Mouse (Mus musculus) layer of hippocampus, adult 11-12 months (tissue): ENCODE results near the gene Phldb1.

ENCODE experiments used
- DNase-seq: peaks from one replicate; pipeline ENCODE4 v3.0.0; 2022; ENCODE audit warnings: low spot score

Gene Phldb1

GRCm38 (mm10) chr9:44708925-44709324 lies 26.1 kb downstream of the Phldb1 start:
- no peak for DNase-seq

GRCm38 (mm10) chr9:44708429-44708765 lies 26.6 kb downstream of the Phldb1 start:
- peak; percentile 49 for DNase-seq

- DNase-seq, result no peak
These were observed 27.1 kb downstream of the Phldb1 start for GRCm38 (mm10) chr9:44707749-44708428.

GRCm38 (mm10) chr9:44699730-44700129 lies 35.3 kb downstream of the Phldb1 start:
- DNase-seq, result no peak

- DNase-seq, result no peak
These were observed 35.8 kb downstream of the Phldb1 start for GRCm38 (mm10) chr9:44699196-44699595.

GRCm38 (mm10) chr9:44697866-44698265 lies 37.1 kb downstream of the Phldb1 start:
- no peak for DNase-seq

- no peak for DNase-seq
These were observed 41.9 kb downstream of the Phldb1 start for GRCm38 (mm10) chr9:44693071-44693470.

- peak; percentile 64 for DNase-seq
These were observed 43.1 kb downstream of the Phldb1 start for GRCm38 (mm10) chr9:44691671-44692520.

- DNase-seq, result no peak
These were observed 44.4 kb downstream of the Phldb1 start for GRCm38 (mm10) chr9:44690641-44691040.

GRCm38 (mm10) chr9:44688013-44688412 lies 47.0 kb downstream of the Phldb1 start:
- no peak for DNase-seq

GRCm38 (mm10) chr9:44686638-44687037 lies 48.4 kb downstream of the Phldb1 start:
- no peak for DNase-seq

GRCm38 (mm10) chr9:44685346-44686330 lies 49.4 kb downstream of the Phldb1 start:
- peak; percentile 71 for DNase-seq

GRCm38 (mm10) chr9:44683046-44683445 lies 52.0 kb downstream of the Phldb1 start:
- no peak for DNase-seq

- DNase-seq, result no peak
These were observed 55.4 kb downstream of the Phldb1 start for GRCm38 (mm10) chr9:44679565-44679964.

- DNase-seq, result no peak
These were observed 56.6 kb downstream of the Phldb1 start for GRCm38 (mm10) chr9:44678288-44678871.

GRCm38 (mm10) chr9:44673005-44673404 lies 62.0 kb downstream of the Phldb1 start, which contains the start of gene Treh:
Gene Treh, plus strand, starts transcription at chr9:44673233.
- no peak for DNase-seq

GRCm38 (mm10) chr9:44672291-44672865 lies 62.6 kb downstream of the Phldb1 start:
- no peak for DNase-seq

GRCm38 (mm10) chr9:44671416-44671815 lies 63.6 kb downstream of the Phldb1 start:
- DNase-seq, result no peak

GRCm38 (mm10) chr9:44663706-44664105 lies 71.3 kb downstream of the Phldb1 start:
- no peak for DNase-seq

GRCm38 (mm10) chr9:44655098-44656066 lies 79.6 kb downstream of the Phldb1 start:
- peak; percentile 63 for DNase-seq
